Mouse (Mus musculus) urinary bladder, postnatal 10 days (tissue): ENCODE measurements around the gene Lrguk.

ENCODE experiments used
- DNase-seq: peaks from one replicate; pipeline ENCODE4 v3.0.0; 2022; ENCODE audit warnings: low spot score

Lrguk gene

DNA sequence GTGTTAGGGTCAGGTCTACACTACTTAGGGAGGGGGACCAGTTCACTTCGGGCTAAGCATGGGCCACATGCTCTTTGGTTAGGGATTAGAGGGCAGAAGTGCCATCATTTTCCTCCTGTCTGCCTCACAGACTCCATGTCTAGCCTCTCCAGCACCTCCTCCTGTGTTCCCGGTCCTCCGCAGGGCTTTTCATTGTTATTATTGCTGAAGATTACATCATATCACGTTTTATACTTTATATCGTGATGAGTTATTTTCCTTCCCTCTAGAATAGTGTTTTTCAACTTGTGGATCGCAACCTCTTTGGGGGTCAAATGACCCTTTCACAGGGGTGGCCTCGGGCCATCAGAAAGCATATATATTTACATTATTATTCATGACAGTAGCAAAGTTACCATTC, 37.5 kb downstream of the Lrguk start:
- DNase-seq, result no peak

DNA sequence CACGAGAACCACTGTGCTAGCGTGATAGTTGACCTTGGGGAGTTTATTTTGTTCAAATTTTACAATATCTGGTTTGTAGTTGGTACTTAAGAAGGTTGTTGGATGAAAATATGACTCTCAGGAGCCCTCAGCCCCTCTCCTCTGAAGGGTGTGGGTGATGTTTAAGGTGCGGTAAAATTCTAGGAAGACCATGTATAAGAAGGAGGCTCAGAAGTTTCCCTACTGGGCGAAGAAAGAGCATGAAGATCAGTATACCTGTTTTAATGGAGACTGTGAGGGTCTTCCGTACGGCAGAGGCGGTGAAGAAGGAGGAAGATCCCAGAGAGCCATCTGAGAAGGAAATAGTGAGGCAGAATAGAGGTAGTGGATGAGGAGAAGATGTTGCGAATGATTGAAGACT, 38.0 kb downstream of the Lrguk start:
- DNase-seq, result no peak

DNA sequence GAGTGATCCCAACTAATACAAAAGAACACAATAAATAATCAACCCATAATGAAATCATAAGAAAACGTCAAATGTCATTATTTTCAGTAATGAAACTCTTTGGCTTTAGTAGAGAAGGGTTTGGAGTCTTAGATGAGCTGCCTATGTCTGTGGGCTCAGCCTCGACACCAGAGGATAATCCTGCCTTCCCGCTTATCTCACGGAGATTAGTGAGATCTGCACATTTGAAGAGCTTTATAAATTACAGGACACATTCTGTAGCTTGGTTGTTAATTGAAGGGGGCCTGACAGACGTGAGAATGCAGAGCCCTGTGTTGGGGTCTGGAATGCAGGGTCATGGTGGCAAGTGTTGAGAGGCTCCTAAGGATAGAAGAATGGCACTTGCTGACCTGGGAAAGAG, 42.7 kb downstream of the Lrguk start:
- DNase-seq, result no peak

DNA sequence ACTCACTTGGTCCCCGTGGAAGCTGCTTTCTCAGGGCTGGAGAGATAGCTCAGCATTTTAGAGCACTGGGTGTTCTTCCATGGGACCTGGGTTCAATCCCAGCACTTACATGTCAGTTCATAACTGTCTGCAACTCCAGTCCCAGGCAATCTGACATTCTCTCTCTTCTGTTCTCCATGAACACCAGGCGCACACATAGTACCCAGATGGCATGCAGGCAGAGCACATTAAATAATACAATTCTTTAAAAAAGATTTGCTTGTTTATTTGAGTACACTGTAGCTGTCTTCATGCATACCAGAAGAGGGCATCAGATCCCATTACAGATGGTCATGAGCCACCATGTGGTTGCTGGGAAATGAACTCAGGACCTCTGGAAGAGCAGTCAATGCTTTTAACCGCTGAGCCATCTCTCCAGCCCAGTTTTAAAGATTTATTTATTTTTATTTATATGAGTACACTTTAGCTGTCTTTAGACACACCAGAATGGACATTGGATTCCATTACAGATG, 44.7 kb downstream of the Lrguk start:
- DNase-seq, result no peak

DNA sequence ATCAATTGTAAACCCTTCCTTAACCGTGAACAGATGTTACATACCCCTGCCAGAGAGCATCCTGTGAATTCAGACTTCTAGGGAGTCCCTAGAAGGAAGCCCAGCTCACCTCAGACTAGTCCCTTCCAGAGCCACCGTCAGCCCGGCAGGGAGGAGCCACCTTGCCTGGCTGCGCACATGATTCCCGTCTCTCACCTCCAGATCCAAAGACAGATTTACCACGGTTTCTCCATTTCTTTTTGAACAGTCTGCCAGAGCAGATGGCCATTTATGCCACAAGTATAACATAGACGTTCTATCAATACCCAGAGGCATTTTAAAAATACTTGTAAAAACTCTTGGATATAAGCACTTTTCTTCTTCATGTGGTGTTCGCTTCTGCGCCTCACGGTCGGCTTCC, 46.3 kb downstream of the Lrguk start:
- no peak for DNase-seq

DNA sequence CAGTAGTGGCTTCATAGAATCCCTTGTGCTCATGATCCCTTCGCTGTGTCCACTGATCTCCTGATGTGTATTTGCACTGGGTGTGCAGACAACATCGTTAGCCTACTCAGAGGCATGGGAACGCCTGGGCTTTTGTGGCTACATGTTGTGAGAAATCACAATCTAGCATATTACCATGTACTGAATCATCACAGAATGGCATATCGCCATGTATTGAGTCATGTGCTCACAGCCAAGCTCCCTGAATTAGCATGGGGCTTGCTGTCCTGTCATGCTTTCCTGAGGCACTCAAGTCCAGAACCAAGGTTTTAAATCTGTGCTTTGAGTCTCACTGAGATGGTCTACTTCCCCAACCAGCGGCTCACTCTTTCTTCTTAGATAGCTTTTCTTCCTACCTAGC, 54.2 kb downstream of the Lrguk start:
- no peak for DNase-seq

DNA sequence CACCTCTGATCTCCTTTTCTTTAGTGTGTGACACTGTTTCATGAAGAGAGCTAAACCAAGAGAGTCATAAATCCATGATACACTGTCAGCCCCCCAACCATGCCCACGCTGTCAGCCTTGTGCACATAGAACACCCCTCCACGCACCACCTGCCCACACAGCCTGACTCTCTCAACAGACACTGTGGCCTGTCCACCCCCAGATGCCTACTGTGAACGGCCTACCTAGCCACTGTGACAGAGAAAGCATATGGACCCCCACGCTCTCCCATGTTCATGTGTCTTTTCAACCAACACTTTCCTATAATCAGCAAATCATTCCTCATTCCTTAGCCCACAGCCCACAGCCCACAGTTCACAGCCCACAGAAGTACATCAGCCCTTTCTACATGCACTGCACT, 58.5 kb downstream of the Lrguk start:
- DNase-seq, result no peak

DNA sequence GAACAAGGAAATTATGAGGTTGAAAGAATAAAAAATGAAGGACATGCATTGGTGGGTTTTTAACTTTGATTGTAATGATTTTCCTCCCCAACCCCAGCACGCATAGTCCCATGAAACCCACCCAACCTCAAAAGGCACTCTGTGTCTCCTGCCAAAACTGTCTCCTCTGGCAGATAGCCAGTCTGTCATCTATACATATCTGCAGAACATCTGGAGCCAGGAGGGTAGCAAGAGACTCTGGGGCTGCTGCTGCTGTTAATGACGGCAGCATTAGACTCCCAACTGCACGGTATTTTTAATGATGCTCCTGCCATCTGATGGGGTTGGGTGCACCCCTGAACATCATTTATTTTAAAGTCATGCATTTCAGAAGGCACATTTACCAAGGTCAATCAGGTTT, 59.7 kb downstream of the Lrguk start:
- DNase-seq, result no peak

DNA sequence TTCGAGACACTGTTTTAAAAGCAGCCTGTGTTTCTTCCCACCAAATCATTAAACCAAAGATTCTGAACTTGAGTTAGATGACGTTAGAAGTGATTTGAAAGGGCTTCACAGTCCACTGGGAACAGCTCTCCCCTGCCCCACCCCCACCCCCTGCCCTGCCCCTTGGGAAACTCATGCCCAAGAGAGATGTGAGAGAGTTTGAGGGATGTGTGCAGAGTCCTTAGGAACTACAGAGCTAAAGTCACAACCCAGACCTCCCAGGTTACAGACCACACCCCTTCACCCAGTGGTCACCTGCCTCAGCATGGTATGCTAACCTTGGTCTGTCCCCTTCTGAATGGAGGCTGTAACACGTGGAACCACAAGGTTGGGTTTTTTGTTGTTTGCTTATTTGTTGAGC, 62.3 kb downstream of the Lrguk start:
- DNase-seq, result no peak

DNA sequence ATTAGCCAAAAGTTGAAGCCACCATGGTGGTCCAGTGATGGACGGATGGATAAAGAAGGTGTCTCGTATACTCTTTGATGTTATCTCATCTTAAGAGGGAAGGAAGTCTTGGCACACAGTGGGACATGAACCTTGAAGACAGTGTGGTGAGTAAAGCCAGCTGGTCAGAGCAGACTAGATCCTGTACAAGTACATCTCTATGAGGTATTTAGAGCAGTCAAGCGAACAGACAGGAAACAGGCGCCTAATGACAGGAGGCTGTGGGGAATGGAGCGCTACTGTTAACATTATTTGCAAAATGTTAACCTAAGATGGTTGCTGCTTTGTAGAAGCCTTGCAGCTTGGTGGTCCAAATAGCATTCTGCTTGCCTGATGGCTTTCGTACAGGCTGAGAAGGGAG, 67.0 kb downstream of the Lrguk start:
- no peak for DNase-seq

DNA sequence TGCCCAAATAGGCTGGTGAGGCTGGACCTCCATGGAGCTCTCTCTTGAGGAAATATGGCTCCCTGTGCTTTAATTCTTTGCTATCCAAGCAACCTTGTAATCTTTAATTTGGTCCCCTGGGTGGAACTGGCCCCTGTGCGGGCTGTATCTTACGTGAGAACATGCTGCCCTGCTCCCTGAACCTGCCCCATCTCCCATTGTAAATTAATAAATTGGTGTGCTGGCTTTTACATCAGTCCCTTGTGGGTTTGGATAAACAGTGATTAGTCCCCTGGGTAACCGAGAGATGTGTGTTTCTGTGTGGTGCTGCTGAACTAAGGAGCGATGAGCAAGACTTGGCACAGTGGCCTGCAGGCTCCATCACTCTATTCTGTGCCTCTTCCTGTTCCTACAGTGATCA, 67.7 kb downstream of the Lrguk start:
- no peak for DNase-seq

DNA sequence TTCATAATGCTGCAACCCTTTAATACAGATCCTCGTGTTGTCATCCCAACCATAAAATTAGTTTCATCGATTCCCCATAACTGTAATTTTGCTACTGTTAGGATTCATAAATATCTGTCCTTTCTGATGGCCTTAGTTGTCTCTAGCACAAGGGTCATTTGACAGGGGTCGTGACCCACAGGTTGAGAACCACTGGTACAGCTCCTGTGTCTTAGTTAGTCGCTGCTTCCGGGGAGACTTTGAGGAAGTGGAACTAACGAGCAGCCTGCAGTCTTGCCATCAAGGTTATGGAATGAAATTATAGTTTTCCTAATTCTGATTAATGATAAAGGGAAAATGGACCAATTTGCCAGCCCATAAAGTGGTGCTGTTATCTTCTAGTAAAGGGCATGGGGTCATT, 70.5 kb downstream of the Lrguk start:
- no peak for DNase-seq

DNA sequence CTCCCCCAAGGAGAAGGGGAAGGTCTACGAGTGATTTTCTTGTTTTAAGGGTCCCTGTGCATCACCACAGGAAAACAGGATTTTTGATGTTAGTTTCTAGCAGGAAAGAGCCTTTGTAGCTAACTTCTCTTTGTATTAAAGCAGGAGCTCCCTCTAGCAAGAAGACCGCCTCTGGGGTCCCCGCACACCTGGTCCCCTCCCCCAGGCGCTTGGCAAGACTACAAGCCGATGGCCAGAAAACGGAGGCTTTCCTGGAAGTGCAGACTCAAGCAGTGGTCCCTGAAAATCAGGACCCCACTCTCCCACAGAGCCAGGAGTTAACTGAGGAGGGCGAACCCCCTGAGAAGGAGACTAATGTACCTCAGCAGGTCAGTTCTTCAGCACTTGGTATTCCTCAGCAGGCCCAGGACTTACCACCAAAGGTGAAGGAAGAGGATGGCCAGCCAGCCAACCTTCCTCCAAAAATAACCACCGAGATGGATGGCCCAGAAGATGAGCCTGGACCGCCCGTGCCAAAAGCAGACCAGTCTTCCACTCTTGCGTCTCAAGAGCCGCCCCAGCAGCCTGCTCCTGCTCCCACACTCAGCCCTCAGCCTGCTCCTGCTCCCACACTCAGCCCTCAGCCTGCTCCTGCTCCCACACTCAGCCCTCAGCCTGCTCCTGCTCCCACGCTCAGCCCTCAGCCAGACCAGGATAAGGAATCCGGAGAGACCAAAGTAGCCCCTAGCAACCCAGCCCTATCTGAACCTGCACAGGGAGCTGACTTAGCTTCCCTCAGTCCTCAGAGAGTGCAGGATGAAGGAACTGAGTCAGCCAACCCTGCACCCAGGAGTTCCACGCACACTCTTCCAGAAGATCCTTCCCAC, 72.5 kb downstream of the Lrguk start:
- no peak for DNase-seq

DNA sequence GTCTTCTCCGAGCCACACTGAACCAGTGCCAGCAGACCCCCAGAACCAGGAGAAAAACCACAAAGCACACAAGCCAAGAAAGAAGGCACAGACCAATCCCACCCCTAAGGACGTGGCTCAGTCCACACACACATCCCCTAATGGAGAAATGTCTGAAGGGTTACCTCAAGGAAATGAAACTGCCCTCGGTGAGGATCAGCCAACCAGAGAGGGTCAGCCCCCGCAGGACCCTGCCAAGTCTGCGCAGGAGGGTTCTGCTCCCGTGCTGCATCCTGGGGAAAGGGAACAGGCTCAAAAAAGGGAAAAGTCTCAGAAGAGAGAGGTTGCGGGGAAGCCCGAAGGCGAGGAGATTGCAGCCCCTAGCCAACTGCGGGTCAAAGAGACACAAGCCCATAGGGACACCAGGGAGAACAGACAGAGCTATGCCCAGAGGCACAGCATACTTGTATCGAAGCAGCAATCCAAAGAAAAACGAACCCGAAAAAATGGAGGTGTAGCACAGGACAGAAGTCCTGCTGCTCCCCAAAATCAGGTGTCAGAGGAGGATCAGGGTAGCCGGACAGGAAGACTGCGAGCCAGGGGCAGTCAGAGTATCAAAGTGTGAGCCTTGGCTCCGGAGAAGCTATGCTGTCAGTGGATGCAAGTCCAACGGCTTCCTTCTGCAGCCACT, 74.1 kb downstream of the Lrguk start:
- DNase-seq, result no peak

DNA sequence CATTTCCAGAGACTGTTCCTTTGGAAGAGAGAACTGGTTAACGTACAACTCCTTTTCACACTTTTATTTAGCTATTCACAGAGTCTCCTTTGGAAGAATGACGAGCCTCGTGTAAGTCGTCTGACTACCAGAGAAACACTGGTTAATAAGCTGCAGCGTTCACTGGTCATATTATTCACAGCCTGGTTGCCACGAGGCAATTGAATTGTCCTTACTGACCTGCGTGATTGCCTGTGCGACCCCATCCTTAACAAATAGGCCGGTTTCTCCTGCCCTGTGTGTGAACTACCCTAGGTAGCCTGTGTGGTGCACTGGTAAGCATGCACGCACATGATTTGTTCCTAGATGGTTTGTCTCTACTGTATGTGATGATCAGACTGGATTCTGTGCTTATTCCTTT, 81.3 kb downstream of the Lrguk start:
- no peak for DNase-seq

DNA sequence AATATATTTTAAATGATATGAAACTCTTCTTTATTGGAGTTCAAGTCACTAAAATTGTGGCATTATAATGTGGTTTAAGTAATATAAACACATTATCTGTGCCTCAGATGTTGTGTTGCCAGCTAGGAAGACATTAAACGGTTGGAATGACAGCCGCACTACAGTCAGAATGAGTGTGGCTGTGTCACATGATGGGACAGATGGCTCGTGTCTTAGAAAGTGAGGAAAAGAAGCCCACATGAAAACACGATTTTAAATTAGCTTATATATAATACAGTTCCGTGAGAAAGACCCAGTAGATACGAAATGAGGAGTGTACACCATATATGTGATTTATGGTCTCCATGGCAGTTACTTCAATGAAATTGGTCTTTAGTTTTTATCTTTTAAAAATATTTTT, 82.2 kb downstream of the Lrguk start:
- no peak for DNase-seq

DNA sequence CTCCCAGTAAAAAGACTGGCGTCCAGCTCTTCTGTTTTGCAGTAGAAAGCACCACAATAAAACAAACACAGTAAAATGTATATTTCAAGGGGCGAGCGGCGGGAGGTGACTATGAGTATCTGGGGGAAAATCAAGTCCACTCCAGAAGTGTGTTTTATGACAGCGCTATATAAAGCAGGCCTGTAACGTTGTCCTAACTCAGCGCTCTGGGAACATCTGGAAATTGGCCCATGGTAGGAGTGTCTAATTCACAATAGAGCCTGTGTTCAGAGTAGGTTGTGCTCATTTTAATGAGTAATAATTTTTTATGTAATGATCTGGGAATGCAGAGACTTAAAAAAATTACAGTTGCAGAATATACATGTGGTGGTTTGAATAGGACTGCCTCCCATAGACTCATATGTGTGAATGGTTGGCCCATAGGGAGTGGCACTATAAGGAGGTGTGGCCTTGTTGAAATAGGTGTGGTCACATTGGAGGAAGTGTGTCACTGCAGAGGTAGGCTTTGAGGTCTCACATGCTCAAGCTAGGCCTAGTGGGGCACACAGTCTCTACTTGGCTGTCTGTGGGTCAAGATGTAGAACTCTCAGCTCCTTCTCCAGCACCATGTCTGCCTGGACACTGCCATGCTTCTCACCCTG, 87.7 kb downstream of the Lrguk start:
- no peak for DNase-seq

DNA sequence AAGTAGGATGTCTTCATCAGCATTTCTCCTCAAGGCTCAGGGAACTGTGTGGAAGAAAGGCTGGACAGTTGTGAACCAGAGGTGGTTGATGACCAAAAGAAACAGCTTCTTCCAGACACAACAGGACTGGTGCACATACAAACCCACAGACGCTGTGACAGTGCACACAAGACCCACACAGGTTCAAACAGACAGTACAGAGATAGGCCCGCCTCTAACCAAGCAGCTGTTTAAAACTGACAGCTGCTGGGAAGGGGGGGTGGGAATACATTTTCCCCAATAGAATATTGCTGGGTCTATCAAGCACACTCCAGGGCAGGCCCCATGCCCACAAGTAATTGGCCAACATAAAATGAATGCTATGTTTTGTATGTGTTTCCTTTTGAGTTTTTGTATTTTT, 95.2 kb downstream of the Lrguk start:
- no peak for DNase-seq

DNA sequence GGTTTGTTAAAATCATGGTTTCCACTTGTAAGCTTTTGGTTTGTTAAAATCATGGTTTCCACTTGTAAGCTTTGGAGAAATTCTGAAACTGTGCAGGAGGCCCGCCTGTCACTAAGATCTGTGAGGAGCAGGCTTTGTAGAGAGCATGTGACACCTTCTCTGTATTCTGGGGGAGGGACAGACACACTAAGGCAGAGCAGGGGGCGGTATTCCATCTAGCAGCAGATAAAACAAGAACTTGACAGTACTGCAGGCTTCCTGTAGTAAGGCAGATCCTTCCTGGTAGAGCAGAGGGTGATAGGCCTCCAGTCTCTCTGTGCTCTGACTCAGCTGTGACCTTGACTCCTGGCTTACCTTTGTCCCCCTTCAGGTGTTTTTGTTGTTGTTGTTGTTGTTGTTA, 100.0 kb downstream of the Lrguk start:
- DNase-seq, result no peak

DNA sequence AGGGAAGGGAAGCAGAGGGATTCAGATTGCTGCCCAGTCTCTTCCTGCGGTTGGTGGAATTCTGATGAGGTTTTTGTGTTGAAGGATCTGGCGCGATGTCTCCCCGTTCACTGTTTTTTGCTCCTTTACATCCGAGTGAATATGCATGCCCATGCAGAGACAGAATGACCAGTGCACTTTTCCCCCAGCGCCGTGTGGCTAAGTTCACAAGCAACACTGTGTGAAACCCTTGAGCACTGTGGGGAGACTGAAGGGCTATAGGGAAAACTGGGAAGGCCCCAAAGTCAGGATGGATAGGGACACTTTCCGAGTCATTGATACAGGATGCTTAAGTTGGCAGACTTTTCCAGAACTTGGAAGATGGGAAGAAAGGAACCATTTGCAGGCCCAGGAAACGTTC, 103.1 kb downstream of the Lrguk start:
- no peak for DNase-seq

DNA sequence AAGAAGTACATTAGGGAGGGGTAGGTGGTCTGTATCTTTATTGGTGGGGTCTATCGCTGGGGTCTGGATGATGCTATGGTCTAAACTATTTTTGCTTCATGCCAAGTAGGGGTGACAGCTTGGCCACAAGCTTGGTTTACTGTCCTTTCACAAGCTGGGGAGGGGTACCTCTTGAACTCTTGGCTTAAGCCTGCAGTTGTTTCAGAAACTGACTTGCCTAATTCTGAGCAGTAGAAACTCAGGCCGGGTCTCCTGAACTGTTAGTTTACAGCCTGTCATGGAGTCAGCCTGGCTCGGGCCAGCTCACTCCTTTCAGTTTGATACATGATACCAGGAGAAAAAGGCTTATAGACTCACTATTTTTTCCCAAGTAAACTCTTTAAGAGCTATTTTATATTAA, 109.1 kb downstream of the Lrguk start:
- DNase-seq, result no peak

DNA sequence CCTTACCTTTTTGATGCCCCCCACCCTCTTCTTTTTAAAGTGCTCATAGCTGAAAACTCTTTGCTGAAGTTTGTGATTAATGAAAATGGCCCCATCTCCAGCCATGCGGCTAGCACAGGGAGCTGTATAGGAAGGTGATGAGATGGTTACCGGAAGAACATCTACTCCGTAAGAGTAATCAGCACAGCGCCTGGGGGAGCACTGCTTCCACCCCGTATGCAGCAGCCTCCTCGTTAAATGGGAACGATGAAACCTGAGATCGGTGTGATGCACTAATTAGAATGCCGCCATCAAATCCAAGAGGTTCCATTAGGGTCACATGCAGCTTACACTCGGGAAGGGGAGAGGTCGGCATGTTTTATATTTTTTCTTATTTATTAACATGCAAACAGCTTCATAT, 113.7 kb downstream of the Lrguk start:
- no peak for DNase-seq

DNA sequence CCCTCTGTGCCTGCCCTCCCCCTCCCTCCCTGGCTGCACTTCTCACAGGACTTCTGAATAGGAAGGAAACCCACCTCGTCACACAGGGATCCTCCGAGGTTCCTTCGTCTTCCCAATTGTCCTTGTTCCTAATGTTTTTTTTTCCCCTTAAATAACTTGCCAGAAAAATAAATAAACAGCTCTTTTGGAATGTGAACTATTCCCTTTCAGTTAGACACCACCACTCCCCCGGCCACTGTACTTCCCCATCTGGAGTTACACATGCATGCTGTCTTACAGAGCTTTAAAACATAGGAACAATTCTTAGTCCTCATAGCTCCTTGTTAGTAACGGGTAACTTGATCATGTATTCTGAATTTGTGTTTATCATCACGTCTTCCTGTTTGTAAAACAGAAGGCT, 116.8 kb downstream of the Lrguk start:
- no peak for DNase-seq
